Mouse (Mus musculus) spleen, adult 2 months (tissue): ENCODE results near the gene Osbp2.

Experiments
- CTCF ChIP-seq: fragments of 200-500 bp; IDR thresholded peaks from 2 replicates; pipeline ENCODE4 v1.5.1; 2011; ENCODE audit warnings: mild to moderate bottlenecking, inconsistent platforms; ENCODE audit not compliant: insufficient read depth, insufficient read length, insufficient replicate concordance; ENCODE audit errors: extremely low read depth
- POLR2A ChIP-seq: fragments of 200-500 bp; IDR thresholded peaks from 2 replicates; pipeline ENCODE4 v1.6.1; 2011; ENCODE audit warnings: low read depth, low read length, inconsistent platforms

DNA sequence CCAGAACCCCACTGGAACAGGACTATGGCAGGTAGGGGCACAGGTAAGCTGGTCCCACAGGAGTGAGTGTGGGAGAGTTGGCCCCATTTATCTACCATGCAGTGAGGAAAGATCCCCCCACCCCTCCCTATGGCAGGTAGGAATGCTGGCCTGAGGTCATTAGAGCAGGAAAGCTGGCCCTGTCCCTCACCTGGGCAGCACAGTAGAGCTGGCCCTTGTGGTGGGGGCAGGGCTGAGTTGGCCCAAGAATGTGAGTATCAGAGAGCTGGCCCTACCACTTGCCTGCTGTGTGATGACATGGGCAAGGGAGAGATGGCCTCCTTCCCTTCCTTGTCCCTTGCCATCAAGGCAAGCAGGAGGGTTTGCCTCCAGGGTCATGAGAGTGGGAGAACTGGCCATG lies 73.0 kb downstream of the Osbp2 start:
- no peak for TF ChIP-seq CTCF
- TF ChIP-seq POLR2A = no peak
